Mouse (Mus musculus): ENCODE data around the gene Trf. TPM values are rescaled to one million over a fixed set of nuclear protein-coding genes. Genes with fewer than 3 reads are reported as not detected.

The Trf gene
- 10 to 100 TPM; 44.2 to 67.1 TPM for total RNA-seq (2021)
- long read RNA-seq, experiment 1, transcript Trf-201 (17 exons, 2,571 nt), result major isoform, 66 of 73 reads
- long read RNA-seq, experiment 1, partial matches to known transcripts, result 2 of 73 reads
- long read RNA-seq, experiment 1, other reads (novel, unspliced or antisense), result 5 of 73 reads
- long read RNA-seq, experiment 2, transcript Trf-201 (17 exons, 2,571 nt), result major isoform, 70 of 77 reads
- long read RNA-seq, experiment 2, partial matches to known transcripts, result 3 of 77 reads
- long read RNA-seq, experiment 2, other reads (novel, unspliced or antisense), result 4 of 77 reads

GRCm38 (mm10) chr9:103230151-103230951 lies at the start of gene Trf, which contains the start of gene Gm20425:
TSS of gene Trf (minus strand) at chr9:103230444.
TSS of gene Gm20425 (minus strand) at chr9:103230307.
- peak; percentile 62 to 84 for DNase-seq

GRCm38 (mm10) chr9:103276876-103277275 lies 46.6 kb upstream of the Trf start:
- no peak for DNase-seq

- DNase-seq, result no peak
Observed at GRCm38 (mm10) chr9:103275676-103276075, 45.4 kb upstream of the Trf start.

GRCm38 (mm10) chr9:103274819-103275218 lies 44.6 kb upstream of the Trf start:
- no peak for DNase-seq

GRCm38 (mm10) chr9:103271104-103271503 lies 40.9 kb upstream of the Trf start:
- DNase-seq, result no peak

GRCm38 (mm10) chr9:103265778-103266177 lies 35.5 kb upstream of the Trf start:
- no peak for DNase-seq

GRCm38 (mm10) chr9:103252906-103253305 lies 22.7 kb upstream of the Trf start:
- DNase-seq, result no peak

GRCm38 (mm10) chr9:103248618-103249017 lies 18.4 kb upstream of the Trf start:
- DNase-seq, result no peak

- DNase-seq, result no peak
Observed at GRCm38 (mm10) chr9:103246526-103247168, 16.4 kb upstream of the Trf start.

GRCm38 (mm10) chr9:103243640-103244039 lies 13.4 kb upstream of the Trf start:
- no peak for DNase-seq

- no peak for DNase-seq
Observed at GRCm38 (mm10) chr9:103241206-103241605, 11.0 kb upstream of the Trf start.

- DNase-seq, result no peak
Observed at GRCm38 (mm10) chr9:103239471-103239870, 9.2 kb upstream of the Trf start.

GRCm38 (mm10) chr9:103234565-103235165 lies 4.4 kb upstream of the Trf start:
- peak in 1 of 2 experiments; percentile 33 for DNase-seq

GRCm38 (mm10) chr9:103234059-103234458 lies 3.8 kb upstream of the Trf start:
- no peak for DNase-seq

- no peak for DNase-seq
Observed at GRCm38 (mm10) chr9:103233006-103233395, 2.8 kb upstream of the Trf start.

- DNase-seq, result no peak
Observed at GRCm38 (mm10) chr9:103232232-103233005, 2.2 kb upstream of the Trf start.

- DNase-seq, result peak in 1 of 2 experiments; percentile 27
Observed at GRCm38 (mm10) chr9:103229037-103229867, 992 bp downstream of the Trf start.

- DNase-seq, result no peak
Observed at GRCm38 (mm10) chr9:103228370-103229003, 1.8 kb downstream of the Trf start.

GRCm38 (mm10) chr9:103227760-103228159 lies 2.5 kb downstream of the Trf start:
- no peak for DNase-seq

- no peak for DNase-seq
Observed at GRCm38 (mm10) chr9:103226806-103227205, 3.4 kb downstream of the Trf start.
